Mouse (Mus musculus) megakaryocyte-erythroid progenitor cell, adult 5-6 weeks (primary cell): ENCODE data around the gene Slitrk4. TPM values are rescaled to one million over a fixed set of nuclear protein-coding genes. Genes with fewer than 3 reads are reported as not detected.

Experiments used
- ATAC-seq: replicated peaks from 2 replicates; pipeline ENCODE4 v1.8.0; 2016; ENCODE audit warnings: mild to moderate bottlenecking, inconsistent platforms; ENCODE audit not compliant: severe bottlenecking, poor library complexity, low FRiP score, low TSS enrichment
- total RNA-seq, 2 experiments: library from RNA; stranded (forward) in 1 of 2; stranded (reverse) in 1 of 2; fragments of 200-1000, 215-1000 nt in 1 of 2; fragments of >200 nt in 1 of 2; fragmentation: Nextera tagmentation in 1 of 2; gene quantifications; 2 replicates each; pipeline ENCODE4 v1.2.3; 2014 to 2017

The Slitrk4 gene
- total RNA-seq (2014; fragmentation: Nextera tagmentation) = not detected in 2 replicates
- total RNA-seq (2017) = not detected in 2 replicates

DNA sequence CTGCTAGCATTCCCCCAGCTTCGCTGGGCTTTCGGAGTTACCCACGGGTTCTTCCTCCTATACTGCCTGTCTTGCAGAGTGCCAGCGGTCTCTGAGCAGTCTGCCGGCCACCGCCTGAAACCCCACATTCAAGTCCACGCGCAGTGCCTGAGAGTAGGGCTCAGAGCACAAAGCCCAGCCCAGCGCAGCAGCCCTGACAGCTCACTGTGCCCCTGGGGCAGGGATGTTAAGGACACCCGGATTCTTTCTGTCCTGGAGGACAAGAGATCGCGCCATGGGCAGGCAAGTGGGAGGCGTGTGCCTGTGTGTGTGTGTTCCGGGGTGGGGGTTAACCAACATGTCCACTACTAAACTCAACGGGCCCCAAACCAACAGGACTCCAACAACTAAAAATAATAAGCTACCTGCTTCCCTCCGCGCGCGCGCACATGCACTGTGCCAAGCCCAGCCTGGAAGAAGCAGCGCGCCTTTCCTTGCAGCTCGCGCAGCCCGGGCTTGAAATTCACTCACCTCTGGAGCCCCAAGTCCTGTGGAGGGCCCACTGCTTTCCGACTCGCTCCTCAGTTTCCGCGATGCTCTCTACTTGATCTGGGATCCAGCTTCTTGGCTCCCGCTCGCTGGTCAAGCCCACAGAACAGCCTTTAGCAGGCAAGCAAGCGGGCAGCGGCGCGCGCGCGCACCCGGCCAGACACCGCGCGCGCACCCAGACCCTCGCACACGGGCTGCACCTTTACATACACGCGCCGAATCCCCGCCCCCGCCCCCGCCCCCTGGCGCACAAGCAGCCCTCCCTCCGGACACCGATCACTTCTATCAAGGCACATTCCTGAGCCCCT, at the start of gene Slitrk4:
Slitrk4 (minus strand) TSS at position 707 of the 836 bp plus-strand sequence.
- ATAC-seq = no peak

DNA sequence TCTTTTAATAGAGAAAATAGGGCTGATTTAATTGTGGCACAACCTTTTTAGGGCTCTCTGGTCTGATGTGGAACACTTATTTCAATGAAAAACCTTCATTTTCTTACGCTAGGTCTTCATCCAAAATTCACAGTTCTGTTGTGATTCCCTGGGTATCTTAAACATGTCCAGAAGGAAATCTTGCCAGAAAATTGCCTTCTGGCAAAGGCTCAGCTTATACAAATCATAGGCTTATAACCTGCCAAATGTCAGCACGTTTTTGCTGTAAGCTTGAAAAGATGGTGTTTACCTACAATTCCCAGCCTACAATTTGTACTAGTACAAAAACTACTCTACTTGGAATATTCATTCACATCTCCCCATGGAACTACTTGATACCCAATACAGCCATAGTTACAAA, 42.7 kb upstream of the Slitrk4 start:
- ATAC-seq = no peak

DNA sequence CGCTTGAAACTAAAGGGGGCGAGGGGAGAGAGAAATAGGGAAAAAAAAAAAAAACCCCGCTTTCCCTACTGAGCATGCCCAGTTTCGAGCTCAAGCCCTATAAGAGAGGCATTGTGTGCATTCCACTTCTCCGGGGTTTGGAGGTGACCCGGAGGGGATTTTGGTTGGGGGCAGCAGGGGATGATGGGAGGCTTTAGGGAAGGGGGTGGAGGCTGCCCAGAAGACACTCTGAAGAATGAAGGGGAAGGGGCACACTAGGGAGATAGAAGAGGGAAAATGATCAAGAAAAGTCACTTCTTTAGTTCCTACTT, 1.1 kb upstream of the Slitrk4 start:
- ATAC-seq = no peak

DNA sequence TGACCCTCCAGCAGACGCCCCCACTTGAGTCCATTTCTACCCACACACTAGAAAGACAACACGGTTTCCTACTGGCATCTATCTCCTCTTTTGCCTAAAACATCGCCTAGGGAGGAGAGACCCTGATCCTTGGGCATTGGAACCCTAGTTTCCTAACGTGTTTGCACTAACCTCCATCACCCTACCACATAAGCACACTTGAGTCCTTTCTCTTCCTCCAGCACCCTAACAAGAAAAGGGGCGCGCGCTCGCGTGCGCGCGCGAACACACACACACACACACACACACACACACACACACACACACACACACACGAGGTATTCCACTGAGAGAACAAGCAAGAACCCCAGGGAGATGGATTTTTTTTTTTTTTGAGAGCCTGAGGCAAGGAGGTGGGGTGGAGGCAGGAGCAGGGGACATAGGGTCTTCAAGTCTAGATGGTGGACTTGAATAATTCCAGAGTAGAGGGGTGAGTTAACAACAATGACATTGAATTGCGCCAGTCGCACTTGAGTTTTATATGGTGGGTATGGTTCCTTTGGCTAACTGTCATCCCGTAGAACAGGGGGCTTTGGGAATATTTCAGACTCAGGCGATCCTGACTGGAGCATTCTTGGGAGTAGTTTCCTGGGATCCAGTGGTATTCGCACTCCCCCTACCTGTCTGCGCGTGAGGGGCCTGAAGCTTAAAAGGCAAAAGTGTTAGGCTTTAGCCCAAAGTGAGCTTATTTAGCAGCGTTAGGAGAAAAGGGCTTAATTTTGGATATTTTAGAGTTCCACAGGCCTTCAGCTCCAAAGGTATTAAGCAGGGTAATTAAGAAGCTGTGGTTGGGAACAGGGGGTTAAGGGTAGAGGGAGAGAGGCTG, 562 bp upstream of the Slitrk4 start:
- ATAC-seq = no peak

DNA sequence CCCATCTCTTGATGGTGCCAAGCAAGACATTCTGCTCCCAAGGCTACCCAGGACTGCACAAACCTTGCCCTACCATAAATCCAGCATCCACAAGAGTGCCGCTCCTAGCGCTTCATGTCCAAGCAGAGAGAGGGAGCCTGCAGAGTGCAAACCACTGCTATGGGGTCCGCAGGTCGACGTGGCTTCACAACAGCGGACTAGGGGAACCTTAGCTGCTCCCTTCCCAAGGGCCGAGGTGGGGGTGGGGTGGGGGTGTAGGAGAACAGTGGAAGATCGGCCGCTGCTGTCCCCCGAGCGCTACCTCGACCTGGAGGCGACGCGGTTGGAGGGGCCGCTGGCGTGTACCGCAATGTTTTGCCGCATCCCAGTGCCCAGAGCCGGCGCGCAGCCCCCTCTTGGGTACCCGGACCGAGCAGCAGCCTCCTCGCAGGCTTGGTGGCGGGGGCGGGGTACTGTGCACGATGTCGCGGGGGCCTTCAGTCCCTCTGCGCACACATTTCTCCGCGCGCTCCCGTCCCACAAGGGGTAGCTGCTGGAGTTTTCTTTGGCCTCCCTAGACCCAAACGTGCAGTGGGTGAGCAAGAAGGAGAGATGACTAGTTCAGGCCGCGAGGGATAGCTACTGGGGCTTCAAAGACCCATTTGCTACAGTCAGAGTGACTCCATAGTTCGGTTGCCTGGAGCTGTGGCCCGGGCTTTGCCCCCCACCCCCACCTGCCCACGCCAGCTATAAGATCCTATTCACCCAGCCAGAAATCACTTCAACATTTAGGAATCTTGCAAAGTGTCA, 1.1 kb downstream of the Slitrk4 start:
- no peak for ATAC-seq

DNA sequence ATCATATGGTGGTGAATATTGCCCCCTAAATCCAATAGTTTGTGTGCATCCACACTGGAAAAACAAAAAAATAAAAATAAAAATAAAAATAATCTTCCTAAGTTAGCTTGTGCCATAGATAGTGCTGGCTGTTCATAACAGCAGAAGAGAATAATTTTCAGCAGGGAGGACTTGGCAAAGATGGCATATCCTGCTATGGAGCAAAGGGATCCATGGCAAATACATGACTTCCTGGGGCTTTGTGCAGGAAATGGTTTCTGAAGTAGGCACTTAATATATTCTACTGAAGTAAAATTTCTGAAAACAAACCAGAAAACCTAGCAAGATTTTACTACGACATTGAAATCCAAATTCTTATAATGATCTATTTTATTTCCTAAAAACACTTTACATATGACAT, 13.3 kb downstream of the Slitrk4 start:
- no peak for ATAC-seq

Other genes starting within 250 kb of the Slitrk4 start
- not detected in 2 replicates for gene Gm6760, start 124.8 kb downstream of the Slitrk4 start, total RNA-seq (2014; fragmentation: Nextera tagmentation)
- not detected in 2 replicates for gene Gm6760, start 124.8 kb downstream of the Slitrk4 start, total RNA-seq (2017)
- not detected in 2 replicates for gene 3830417A13Rik, start 103.4 kb downstream of the Slitrk4 start, total RNA-seq (2014; fragmentation: Nextera tagmentation)
- gene 3830417A13Rik, start 103.4 kb downstream of the Slitrk4 start, total RNA-seq (2017) = not detected in 2 replicates